Mouse (Mus musculus) limb, embryonic 13.5 days (tissue): ENCODE results near the gene Tmem171. TPM values are rescaled to one million over a fixed set of nuclear protein-coding genes. Genes with fewer than 3 reads are reported as not detected.

ENCODE experiments used
- ATAC-seq: fragments of 200-750 bp; cut with Nextera tagmentation; 2 replicates; pipeline ENCODE4 v1.8.0; 2017; ENCODE audit warnings: low read depth, moderate number of reproducible peaks, moderate TSS enrichment; ENCODE audit not compliant: low FRiP score
- H3K27ac ChIP-seq: fragments of 300-500 bp; sonication (generic); 2 replicates; pipeline ENCODE4 v1.5.1; 2015; ENCODE audit warnings: inconsistent platforms, mild to moderate bottlenecking, moderate library complexity
- H3K27me3 ChIP-seq: fragments of 300-500 bp; sonication (generic); 2 replicates; pipeline ENCODE4 v1.6.1; 2015; ENCODE audit warnings: mild to moderate bottlenecking, inconsistent platforms
- H3K36me3 ChIP-seq: fragments of 300-500 bp; sonication (generic); 2 replicates; pipeline ENCODE4 v1.6.1; 2015; ENCODE audit warnings: inconsistent platforms, mild to moderate bottlenecking, moderate library complexity
- H3K4me1 ChIP-seq: fragments of 300-500 bp; sonication (generic); 2 replicates; pipeline ENCODE4 v1.6.1; 2015; ENCODE audit warnings: inconsistent platforms
- H3K4me2 ChIP-seq: fragments of 300-500 bp; sonication (generic); replicated peaks from 2 replicates; pipeline ENCODE4 v1.6.1; 2015; ENCODE audit warnings: inconsistent platforms, mild to moderate bottlenecking, moderate library complexity
- H3K4me3 ChIP-seq: fragments of 300-500 bp; sonication (generic); 2 replicates; pipeline ENCODE4 v1.5.1; 2015; ENCODE audit warnings: moderate library complexity, mild to moderate bottlenecking, inconsistent platforms
- H3K9ac ChIP-seq: fragments of 300-500 bp; sonication (generic); 2 replicates; pipeline ENCODE4 v1.6.1; 2015; ENCODE audit warnings: mild to moderate bottlenecking, inconsistent platforms
- H3K9me3 ChIP-seq: fragments of 300-500 bp; sonication (generic); 2 replicates; pipeline ENCODE4 v1.6.1; 2016; ENCODE audit warnings: inconsistent platforms
- whole genome bisulfite sequencing: fragments of 180-500 bp; shearing (Covaris S2); methylation state at CpG from one replicate; pipeline ENCODE4 v1.1.7; 2015; 5-methylcytosine and 5-hydroxymethylcytosine counted together
- polyA plus RNA-seq: library from polyadenylated mRNA; unstranded; fragments of >200 nt; fragmentation: Nextera tagmentation; extraction: Ambion mirVana; gene quantifications from 2 replicates; pipeline ENCODE4 v1.2.1, GENCODE M21; 2015

Gene Tmem171
- polyA plus RNA-seq, 1 experiment from 2014 or later = 0.34 TPM

DNA sequence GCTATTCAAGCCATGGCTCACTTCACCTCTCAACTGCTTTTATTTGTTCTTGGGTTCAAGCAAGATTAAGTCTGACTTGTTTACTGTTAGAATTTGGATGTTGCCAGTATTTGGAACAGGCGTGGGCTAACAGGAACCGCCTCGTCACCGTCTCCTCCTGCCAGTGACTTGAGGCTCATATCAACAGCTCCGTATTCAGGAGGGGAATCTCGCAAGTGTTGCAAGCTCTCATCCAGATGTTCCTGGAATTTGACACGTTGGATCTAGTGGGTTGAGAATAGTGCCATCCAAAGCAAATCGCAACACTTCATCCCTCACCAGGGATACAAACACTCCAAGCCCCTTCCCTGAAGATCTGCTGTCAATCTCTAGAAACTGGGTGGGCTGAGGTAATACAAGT, 15.6 kb upstream of the Tmem171 start:
- WGBS = 67% methylated on average over 8 of the region's 8 CpGs
- Histone ChIP-seq H3K4me1 (no peaks in the 10 kb centered on the region), H3K9me3 (0 out of 2 replicates have a peak, but pooled peaks cover 3% of the 10 kb centered on the region), H3K9ac (no peak overlapping the region), H3K36me3 (no peaks in the 10 kb centered on the region), H3K27me3 (no peaks in the 10 kb centered on the region), H3K4me2 (no peak overlapping the region), H3K4me3 (no peak overlapping the region), H3K27ac (no peak overlapping the region)
- no peak for ATAC-seq

DNA sequence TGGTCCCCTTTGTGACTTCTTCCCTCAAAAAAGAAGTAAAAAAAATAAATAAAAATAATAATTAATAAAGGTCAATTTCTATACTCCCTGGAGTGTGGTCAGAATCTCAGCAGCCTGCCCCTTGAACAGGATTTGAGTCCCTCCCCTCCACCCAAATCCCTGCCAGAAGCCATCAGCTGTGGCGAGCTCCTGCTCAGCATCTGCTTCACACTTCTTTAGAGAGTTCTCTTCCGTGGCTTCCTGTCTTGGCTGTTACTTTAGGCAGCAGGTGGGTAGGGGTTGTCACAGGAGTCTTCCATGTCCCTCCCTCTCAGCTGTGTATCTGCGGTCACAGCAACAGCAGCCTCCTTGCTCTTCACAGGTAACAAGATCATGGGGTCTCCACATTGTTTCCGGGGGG, 10.9 kb upstream of the Tmem171 start:
- Histone ChIP-seq H3K27me3 (no peaks in the 10 kb centered on the region), H3K4me1 (peaks cover 10% of the 10 kb centered on the region), H3K4me2 (no peak overlapping the region), H3K36me3 (no peaks in the 10 kb centered on the region), H3K27ac (no peak overlapping the region), H3K9me3 (0 out of 2 replicates have a peak, but pooled peaks cover 3% of the 10 kb centered on the region), H3K9ac (no peak overlapping the region), H3K4me3 (no peak overlapping the region)
- no peak for ATAC-seq
- WGBS = 67% methylated on average over 4 of the region's 4 CpGs

DNA sequence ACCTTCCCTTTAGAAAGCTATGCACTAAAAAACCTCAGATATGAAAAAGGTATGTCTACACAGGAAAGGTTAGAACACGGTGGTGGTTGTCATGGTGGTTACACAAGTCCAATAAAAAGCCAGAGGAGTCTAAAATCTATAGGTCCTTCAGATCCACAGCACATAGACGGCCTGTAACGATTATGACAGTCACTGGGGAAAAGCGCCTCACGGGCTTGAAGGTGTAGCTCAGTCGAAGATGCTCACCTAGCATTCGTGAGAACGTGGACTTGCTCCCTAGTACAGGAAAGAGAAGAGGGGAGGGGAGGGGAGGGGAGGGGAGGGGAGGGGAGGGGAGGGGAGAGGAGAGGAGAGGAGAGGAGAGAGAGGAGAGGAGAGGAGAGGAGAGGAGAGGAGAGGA, 9.2 kb upstream of the Tmem171 start:
- Histone ChIP-seq H3K27ac (no peak overlapping the region), H3K4me1 (peaks cover 22% of the 10 kb centered on the region), H3K9ac (no peak overlapping the region), H3K36me3 (no peaks in the 10 kb centered on the region), H3K9me3 (0 out of 2 replicates have a peak, but pooled peaks cover 3% of the 10 kb centered on the region), H3K27me3 (0 out of 2 replicates have a peak, but pooled peaks cover 4% of the 10 kb centered on the region), H3K4me3 (no peak overlapping the region), H3K4me2 (no peak overlapping the region)
- 71% methylated on average over 8 of the region's 8 CpGs for WGBS
- no peak for ATAC-seq

DNA sequence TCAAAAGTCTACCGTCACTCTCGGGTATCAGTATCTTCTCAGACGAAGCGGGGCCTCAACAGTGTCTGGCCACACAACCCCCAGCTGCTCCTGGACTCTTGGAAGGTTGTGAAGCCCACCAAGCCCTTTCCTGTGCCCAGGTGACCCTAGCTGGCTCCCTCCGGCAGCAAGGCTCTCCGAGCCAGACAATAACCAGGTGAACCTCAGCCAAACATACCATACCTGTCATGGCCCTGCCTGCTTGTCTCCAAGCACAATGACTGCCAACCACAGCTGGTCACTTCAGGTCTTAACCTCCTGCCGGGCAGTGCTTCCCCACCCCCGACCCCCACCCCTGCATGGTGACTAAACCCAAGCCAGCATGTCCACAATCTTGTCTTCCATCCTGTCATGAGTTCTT, 7.7 kb upstream of the Tmem171 start:
- no peak overlapping the region for H3K4me2 ChIP-seq
- no peak overlapping the region for H3K9ac ChIP-seq
- no peak overlapping the region for H3K27ac ChIP-seq
- no peaks in the 10 kb centered on the region for H3K9me3 ChIP-seq
- ATAC-seq = no peak
- peaks cover 11% of the 10 kb centered on the region for H3K27me3 ChIP-seq
- H3K4me1 ChIP-seq = peaks cover 22% of the 10 kb centered on the region
- H3K4me3 ChIP-seq = no peak overlapping the region
- 89% methylated on average over 8 of the region's 8 CpGs for WGBS
- H3K36me3 ChIP-seq = no peaks in the 10 kb centered on the region

DNA sequence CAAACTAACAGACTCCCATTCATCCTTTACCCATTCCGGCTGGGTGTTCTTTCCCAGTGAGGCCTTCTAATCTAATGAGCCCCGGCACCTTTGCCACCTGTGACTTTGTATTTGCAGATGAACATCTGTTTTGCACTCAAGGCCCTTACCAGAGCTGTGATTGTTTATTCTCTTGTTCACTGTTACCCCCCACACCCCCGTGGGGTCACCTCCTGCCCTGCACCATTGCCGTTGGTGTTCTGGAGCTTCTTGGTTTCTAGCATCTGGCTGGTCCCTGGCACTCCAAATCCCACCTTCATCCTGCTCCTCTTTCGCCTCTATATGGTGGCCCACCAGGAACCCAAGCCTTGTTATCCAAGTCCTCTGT, 6.7 kb upstream of the Tmem171 start:
- WGBS = 57% methylated on average over 5 of the region's 5 CpGs
- Histone ChIP-seq H3K27me3 (peaks cover 21% of the 10 kb centered on the region), H3K27ac (no peak overlapping the region), H3K36me3 (no peaks in the 10 kb centered on the region), H3K4me2 (no peak overlapping the region), H3K9ac (no peak overlapping the region), H3K4me1 (peaks cover 22% of the 10 kb centered on the region), H3K9me3 (no peaks in the 10 kb centered on the region), H3K4me3 (no peak overlapping the region)
- no peak for ATAC-seq

DNA sequence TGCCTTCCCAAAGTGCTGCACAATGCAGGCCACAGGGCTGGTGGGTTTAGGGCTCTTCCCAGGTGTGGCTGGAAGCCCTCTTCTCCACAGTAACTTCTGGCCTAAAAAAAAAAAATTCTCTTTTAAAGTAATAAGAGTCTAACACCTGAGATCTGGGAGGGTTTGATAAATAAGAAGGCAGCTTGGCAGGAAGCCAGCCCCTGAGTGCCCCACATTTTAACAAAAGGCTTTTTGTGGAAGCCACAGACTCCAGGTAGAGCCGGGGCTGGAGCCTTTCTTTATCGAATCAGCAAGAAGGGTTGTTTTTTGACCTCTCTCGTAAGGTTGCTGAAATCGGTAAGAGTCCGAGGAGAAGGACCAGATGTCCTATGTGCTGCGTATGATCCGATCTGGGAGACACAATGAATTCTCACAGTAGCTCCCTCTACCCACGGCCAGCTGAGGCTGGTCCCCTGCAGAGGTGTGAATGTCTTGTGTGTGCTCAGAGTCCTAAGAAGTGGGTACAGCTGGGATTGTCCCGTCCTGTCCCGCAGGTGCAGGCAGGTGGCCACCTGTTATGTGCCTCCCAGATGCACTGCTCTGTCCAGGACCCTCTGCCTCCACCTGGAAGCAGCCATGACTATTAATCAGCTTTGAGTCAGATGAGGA, 6.2 kb upstream of the Tmem171 start:
- Histone ChIP-seq H3K4me2 (no peak overlapping the region), H3K36me3 (no peaks in the 10 kb centered on the region), H3K4me3 (no peak overlapping the region), H3K9ac (no peak overlapping the region), H3K27me3 (peaks cover 26% of the 10 kb centered on the region), H3K9me3 (no peaks in the 10 kb centered on the region), H3K27ac (no peak overlapping the region), H3K4me1 (peaks cover 22% of the 10 kb centered on the region)
- 37% methylated on average over 10 of the region's 10 CpGs for WGBS
- no peak for ATAC-seq

DNA sequence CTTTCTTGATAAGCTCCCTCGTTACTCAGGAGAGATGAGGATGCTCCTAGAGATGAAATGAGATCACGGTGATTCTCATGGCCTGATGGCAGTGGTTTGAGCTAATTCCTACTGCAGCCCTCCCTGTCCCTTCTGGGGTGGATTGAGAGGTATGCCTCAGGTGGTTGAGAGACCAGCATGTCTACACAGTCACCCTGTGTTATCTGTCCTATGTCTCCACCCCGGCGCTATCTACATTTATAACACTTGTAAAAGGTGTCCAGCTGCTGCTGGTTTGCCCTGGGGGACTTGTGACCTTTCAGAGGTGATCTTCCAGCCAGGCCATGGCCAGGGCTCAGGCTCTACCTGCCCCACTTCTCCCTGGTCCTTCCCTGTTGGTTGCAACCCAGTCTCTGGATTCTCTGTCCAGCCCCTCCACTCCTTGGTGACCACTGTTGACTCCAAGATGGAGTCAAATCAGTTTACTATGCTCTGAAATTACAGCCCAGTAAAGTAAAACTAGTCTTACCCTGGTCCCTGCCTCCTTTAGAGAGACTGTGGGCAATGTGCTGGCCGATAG, 5.4 kb upstream of the Tmem171 start:
- no peaks in the 10 kb centered on the region for H3K36me3 ChIP-seq
- ATAC-seq = no peak
- 65% methylated on average over 5 of the region's 5 CpGs for WGBS
- H3K4me2 ChIP-seq = no peak overlapping the region
- H3K9me3 ChIP-seq = no peaks in the 10 kb centered on the region
- no peak overlapping the region for H3K4me3 ChIP-seq
- H3K4me1 ChIP-seq = peaks cover 26% of the 10 kb centered on the region
- peaks cover 34% of the 10 kb centered on the region for H3K27me3 ChIP-seq
- no peak overlapping the region for H3K9ac ChIP-seq
- no peak overlapping the region for H3K27ac ChIP-seq

DNA sequence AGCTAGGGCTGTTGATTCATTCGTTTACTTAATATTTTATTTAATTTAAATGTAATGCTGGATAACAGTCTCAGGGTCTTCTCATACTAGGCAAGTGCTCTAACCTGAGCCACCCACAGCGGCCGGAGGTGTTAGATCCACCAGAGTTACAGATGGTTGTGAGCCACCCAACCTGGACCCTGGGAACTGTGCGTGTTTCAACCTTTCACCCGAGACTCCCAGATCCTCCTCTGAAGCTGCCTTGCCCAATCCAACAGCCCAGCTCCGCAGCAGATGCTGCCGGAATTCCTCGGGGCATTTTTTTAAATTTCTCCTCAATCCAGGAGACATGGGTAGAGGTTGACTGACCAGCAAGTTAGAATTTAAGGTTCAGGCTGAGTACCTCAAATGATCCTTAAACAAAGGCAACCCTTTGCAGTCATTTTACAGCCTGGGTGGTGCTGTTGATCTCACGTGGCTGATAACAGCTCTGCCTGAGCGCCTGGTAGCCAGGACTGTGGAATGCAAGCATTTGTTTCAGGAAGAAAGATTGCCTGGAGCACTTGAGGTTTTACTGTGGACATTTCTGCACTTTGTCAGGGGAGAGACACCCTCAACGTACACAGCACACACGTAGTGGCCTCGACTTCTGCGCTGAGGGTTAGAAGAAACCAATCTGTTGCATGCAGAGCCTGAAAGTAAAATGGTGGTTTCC, 4.6 kb upstream of the Tmem171 start:
- no peak overlapping the region for H3K27ac ChIP-seq
- no peak overlapping the region for H3K4me3 ChIP-seq
- H3K4me2 ChIP-seq = no peak overlapping the region
- H3K9me3 ChIP-seq = no peaks in the 10 kb centered on the region
- H3K36me3 ChIP-seq = no peaks in the 10 kb centered on the region
- no peak overlapping the region for H3K9ac ChIP-seq
- peaks cover 33% of the 10 kb centered on the region for H3K4me1 ChIP-seq
- no peak for ATAC-seq
- peaks cover 42% of the 10 kb centered on the region for H3K27me3 ChIP-seq
- 35% methylated on average over 14 of the region's 14 CpGs for WGBS

DNA sequence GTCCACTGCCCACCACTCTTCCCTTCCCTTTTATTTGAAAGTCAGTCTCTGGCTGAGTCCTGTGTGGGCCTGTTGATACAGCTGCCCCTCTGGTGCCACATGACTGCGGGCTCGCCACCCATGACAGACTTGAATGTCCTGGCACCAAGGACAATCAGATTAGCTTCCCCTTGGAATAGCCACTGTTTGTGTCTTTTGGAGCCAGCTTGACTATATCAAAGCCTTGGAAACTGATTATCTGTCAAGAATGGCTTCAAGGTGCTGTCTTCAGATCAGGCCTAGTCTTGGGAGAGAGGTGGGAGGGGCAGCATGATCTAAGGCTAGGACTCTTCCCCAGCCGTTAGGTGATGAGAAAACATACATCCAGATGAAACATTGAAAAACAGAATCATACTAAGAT, 2.1 kb upstream of the Tmem171 start:
- Histone ChIP-seq H3K4me1 (peaks cover 33% of the 10 kb centered on the region), H3K27ac (no peak overlapping the region), H3K4me2 (no peak overlapping the region), H3K4me3 (no peak overlapping the region), H3K36me3 (no peaks in the 10 kb centered on the region), H3K9me3 (no peaks in the 10 kb centered on the region), H3K9ac (no peak overlapping the region), H3K27me3 (peaks cover 62% of the 10 kb centered on the region)
- WGBS = 90% methylated on average over 3 of the region's 3 CpGs
- no peak for ATAC-seq

DNA sequence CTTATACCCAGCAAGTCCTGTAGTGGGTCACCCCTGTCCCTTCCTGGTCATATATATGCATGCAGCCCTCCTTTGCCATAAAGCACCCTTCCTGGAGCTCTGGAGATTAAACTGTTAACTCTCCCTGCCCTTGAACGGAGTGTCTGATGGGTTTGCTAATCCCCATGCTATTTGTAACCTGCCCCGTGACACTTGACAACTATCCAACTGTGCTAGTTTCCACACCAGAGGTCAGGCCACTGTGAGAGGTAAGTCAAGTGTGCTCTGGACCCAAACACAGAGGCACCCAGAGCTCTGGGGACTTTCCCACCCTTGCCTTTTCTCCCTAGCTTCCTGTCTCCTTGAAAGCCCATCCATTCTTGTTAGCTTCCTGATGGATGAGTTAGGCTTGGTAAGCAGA, 912 bp upstream of the Tmem171 start:
- WGBS = 34% methylated on average over 2 of the region's 2 CpGs
- H3K36me3 ChIP-seq = no peaks in the 10 kb centered on the region
- no peak for ATAC-seq
- no peak overlapping the region for H3K27ac ChIP-seq
- H3K4me3 ChIP-seq = no peak overlapping the region
- peaks cover 71% of the 10 kb centered on the region for H3K27me3 ChIP-seq
- no peak overlapping the region for H3K4me2 ChIP-seq
- peaks cover 23% of the 10 kb centered on the region for H3K4me1 ChIP-seq
- H3K9me3 ChIP-seq = no peaks in the 10 kb centered on the region
- no peak overlapping the region for H3K9ac ChIP-seq

DNA sequence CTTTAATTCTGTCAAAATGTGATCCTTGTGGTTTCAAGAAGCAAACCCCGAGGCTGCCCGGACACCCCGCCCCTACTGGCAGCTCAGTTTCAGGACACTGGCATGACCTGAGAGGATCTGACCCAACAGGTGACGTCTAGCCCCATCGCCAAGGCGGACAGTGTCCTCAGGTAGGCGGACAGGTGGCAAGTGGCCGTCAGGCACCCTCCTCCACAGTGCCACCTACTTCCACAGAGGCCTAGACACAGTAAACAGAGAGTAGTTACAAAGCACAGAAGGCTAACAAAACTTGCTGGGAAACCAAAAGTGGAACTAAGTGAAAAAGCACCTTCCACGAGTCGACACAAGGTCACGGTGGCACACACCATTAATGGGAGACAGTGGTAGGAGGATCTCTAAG, 1.3 kb downstream of the Tmem171 start:
- no peaks in the 10 kb centered on the region for H3K36me3 ChIP-seq
- no peak overlapping the region for H3K9ac ChIP-seq
- peaks cover 67% of the 10 kb centered on the region for H3K27me3 ChIP-seq
- 91% methylated on average over 11 of the region's 11 CpGs for WGBS
- H3K9me3 ChIP-seq = no peaks in the 10 kb centered on the region
- H3K4me1 ChIP-seq = peaks cover 17% of the 10 kb centered on the region
- no peak for ATAC-seq
- H3K4me2 ChIP-seq = no peak overlapping the region
- H3K4me3 ChIP-seq = no peak overlapping the region
- no peak overlapping the region for H3K27ac ChIP-seq

DNA sequence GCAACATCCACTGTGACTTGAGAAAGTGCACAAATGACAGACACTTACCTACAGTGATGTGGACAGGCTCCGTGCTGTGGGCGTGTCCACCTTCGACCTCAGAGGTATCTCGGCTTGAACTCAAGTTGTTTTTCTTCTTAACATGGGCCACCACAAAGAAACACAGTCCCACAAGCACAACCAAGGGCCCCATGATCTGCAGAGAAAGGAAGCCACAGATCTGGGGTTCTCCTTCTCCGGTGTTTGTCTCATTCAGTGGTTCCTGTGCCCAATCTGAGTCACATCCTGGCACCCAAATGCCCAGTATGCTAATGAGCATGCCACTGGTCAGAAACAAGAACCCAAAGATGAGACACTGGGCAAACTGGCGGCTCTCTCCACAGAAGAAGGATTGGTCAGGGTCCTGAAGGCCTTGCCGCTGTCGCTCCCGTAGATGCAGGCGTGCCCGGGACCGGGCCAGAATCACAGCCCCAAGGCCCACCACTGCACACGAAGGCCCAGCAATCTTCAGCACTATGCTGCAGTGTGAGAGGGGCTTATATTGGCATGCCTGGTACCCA, 2.6 kb downstream of the Tmem171 start:
- whole genome bisulfite sequencing = 93% methylated on average over 13 of the region's 13 CpGs
- H3K4me2 ChIP-seq = no peak overlapping the region
- peaks cover 64% of the 10 kb centered on the region for H3K27me3 ChIP-seq
- ATAC-seq = no peak
- no peak overlapping the region for H3K9ac ChIP-seq
- no peaks in the 10 kb centered on the region for H3K9me3 ChIP-seq
- no peak overlapping the region for H3K4me3 ChIP-seq
- H3K27ac ChIP-seq = no peak overlapping the region
- H3K36me3 ChIP-seq = no peaks in the 10 kb centered on the region
- peaks cover 21% of the 10 kb centered on the region for H3K4me1 ChIP-seq
